Mouse (Mus musculus): ENCODE results near the gene Nipbl.
"Not testable (repeated sequence)": the region's sequence is repeated elsewhere in the genome, so short reads cannot be mapped to it uniquely, and the experiment has no call there.

The Nipbl gene

DNA sequence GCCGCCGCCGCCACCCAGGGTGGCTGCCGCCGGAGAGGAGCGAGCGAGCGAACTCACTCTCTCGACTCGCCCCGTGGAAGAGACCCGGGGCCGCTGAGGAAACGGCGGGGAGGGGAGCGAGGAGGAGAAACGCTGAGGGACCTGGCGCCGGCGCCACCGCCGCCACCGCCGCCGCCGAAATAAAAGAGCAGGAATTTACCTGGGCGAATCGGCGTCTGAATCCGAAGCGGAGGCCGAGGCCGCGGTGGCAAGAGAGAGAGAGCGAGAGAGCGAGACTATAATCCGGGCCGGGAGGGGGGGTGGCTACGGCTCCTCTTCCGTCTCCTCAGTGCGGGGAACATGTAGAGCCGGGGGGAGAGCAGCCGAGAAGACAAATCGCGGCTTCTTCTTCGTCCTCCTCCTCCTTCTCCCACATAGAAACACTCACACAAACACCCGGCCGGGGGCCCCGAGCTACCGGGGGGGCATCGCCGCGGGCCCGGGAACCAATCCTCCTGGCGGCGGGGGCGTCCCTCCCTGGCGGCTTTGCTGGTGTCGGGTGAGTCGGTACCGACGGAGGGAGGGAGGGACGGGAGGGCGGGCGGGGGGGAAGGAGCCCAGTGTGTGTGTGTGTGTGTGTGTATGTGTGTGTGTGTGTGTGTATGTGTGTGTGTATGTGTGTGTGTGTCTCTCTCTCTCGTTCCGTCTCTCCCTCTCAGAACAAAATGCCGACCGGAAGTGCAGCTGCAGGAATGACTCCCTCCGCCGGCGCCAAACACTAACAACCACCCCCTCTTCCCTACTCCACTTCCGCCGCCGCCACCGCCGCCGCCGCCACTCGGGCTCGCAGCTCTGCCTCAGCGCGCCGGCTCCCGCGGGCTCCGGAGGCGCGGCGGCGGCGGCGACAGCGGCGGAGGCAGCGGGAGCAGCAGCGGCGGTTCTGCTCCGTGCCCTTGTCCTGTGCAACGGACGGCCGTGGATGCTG lies at the start of gene Nipbl:
Gene Nipbl, minus strand, starts transcription at position 538 of the 964 bp plus-strand sequence.
- peak; percentile 95 for DNase-seq (ENCODE audit: low read depth)

DNA sequence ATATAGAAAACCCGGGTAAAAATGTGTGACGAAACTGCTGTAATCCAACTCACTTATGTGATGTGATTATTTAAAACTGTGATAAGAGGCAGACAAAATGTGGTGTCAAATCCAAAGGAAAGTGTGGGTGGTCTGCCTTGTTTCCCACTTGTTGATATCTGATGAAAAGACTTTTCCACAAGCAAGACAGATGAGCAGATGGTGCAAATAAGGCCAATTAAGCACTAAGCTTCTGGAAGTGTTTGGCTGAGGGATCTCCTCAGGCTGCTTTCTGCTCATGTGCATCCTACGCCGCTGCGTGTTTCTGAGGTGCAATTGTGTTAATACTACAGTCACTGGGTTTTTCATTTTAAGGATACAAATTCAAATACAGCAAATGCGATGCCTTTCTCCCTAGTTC lies 41.0 kb upstream of the Nipbl start:
- DNase-seq (ENCODE audit: low read depth), result no peak

DNA sequence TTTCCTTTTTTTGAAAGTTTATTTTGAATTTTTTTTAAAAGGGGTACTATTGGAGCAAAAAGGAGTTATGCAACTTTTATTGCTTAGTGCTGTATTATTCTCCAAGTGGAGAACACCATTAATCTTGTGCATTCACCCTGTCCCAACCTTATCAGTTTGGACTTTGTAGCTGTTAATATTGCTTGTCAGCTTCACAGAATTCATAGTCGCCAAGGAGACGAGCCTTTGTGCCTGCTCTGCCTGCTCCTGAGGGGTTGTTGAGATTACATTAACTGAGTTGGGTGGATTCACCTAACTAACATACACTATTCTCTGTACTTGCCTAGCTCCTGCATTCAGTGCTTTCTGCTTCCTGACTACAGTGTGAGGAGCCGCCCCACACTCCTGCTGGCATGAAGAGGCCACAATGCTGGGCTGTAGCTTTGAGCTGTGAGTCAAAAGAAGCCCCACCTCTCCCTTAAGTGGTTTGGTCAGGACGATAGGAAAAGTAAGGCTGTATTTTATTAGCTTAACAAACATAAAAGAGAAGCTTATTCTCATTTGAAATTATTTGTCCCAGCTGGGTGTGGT lies 24.8 kb upstream of the Nipbl start:
- DNase-seq (ENCODE audit: low read depth), result no peak

DNA sequence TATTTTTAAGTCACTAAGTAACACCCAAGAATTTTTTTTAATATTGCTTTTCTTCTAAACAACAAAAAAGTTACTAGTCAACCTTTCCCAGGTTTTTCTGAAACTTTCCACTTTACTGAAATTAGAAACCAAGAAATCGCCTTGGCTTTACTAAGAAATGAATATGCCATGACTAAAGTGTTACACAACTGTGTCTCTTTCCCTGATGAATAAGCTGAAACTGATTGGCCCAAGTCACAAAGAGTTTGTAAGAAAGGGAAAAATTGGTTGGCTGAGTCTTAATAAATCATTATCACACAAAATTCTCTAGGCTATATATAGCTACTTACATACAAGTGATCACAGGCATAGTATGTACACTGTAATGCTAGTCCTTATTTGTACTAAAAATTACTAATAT lies 19.3 kb upstream of the Nipbl start:
- peak; percentile 50 for DNase-seq (ENCODE audit: low read depth)

DNA sequence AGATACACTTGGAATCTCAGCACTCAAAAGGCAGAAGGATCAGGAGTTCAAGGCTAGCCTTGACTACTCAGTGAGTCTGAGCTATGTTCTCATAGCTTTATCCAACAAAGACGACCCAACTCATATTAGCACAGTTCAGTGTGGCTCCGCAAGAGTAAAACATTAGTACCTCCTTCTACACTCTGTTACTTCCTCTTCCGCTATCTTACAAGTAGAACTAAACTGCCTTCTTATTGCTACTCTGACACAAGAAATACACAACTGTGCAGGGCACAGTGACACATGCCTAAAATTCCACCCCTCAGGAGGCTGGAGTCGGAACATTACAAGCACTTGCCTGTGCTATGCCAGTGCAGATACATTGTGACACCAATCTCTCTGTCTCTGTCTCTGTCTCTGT lies 18.5 kb upstream of the Nipbl start:
- no peak for DNase-seq (ENCODE audit: low read depth)

DNA sequence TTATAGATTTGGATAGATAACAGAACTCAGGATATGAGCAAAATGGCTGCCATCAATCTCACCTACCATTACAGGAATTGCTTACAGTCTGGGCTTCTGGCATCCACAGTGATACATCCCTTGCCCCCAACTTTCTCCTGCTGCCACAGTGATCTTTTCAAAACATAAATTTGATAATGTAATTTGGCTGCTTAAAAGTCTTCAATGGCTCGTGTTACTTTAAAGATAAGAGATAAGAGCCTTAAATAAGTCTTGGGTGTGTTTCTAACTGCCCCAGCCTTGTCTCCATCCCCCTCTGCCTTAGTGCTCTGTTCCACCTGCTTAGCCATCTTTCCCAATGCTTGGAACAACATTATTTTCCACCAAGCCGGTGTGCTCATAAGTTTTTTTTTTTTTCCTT lies 16.6 kb upstream of the Nipbl start:
- no peak for DNase-seq (ENCODE audit: low read depth)

DNA sequence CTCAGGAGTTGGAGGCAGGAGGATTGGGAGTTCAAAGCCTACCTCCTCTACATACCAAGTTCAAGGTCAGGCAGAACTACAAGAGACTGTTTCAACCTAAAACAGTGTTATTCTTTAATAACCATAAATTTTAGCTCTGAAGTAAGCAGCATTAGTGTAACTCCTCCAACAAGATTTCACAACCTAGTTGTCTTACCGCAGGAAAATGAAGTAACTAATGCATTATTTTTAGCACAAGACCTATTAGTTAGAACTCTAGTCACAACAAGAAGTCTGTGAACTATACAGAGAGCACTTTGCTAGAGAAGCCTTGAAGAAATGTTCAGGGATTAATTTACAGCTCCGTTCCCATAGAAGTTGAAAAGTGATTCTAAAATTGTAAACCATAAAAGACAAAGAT lies 15.7 kb upstream of the Nipbl start:
- peak; percentile 51 for DNase-seq (ENCODE audit: low read depth)

DNA sequence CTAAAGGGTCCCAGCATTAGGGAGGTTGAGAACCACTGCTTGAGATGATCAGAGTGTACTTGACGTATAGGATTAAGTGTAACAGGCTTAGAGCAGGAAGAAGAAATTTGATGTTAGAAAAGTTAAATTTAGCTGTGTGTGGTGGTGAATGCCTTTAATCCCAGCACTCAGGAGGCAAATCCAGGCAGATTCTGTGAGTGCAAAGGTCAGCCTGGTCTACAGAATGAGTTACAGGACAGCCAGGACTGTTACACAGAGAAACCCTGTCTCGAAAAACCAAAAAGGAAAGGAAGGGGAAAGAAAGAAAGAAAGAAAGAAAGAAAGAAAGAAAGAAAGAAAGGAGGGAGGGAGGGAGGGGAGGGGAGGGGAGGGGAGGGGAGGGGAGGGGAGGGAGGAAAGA lies 12.0 kb upstream of the Nipbl start:
- not testable (repeated sequence) for DNase-seq (ENCODE audit: low read depth)

DNA sequence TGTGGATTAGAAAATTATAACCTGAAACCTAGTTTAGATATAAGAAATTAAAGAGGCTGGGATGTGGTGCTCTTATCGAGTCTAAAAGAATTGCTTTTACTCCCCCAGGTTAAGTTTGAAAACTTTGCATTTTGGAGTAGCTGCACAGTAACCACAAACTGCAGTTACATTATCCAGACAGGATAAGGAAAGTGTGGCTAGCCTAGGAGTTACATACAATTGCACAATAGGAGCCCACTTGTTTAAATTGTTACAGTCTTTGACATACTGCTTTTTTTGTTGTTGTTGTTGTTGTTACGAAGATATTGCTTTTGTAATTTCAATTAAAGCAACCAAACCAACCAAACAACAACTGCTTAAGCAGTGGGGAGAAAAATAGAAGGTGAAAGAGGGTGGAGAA lies 11.2 kb upstream of the Nipbl start:
- DNase-seq (ENCODE audit: low read depth), result peak; percentile 72

DNA sequence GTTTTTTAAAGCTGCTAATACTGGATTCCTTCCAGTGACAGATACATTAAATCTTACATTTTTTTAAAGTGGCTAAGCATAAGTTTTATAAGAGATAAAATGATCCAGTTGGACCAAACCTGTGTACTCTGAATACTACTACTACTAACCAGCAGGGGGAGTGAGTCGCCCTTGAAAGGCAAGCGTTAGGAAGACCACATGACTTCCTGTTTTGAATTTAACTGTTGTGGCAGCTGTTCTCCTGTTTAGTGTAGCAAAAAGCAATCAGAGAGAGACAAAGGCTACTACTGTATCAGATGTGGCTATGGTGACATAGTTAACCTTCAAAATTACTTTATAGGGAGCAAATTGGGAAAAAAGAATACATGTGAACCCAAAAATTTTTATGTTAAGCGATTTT lies 6.8 kb upstream of the Nipbl start:
- peak; percentile 90 for DNase-seq (ENCODE audit: low read depth)

DNA sequence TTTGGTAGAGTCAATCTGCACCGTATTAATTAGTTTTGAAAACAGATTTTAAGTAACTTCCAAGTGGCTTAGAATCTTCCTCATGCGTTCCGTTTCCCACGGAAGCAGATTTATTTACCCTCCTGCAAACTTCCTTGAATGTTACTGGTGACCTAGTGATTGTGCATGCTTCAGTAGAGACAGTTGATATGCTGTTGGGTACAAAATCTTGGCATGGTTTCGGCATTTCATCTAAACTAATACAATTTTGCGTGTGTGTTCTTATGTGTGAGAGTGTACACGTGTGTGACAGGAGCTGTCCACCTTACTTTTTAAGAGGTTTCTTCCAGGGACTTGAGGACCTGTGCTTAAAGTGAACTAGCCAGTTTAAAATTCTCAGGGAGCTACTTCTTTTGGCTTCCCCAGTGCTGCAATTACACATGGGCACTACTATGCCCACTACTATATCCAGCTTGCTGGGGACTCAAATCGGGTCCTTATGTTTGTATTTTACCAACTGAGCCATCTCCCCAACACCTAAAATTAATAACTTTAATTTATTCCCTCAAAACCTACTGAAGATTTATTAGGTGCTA lies 3.0 kb upstream of the Nipbl start:
- peak; percentile 60 for DNase-seq (ENCODE audit: low read depth)

DNA sequence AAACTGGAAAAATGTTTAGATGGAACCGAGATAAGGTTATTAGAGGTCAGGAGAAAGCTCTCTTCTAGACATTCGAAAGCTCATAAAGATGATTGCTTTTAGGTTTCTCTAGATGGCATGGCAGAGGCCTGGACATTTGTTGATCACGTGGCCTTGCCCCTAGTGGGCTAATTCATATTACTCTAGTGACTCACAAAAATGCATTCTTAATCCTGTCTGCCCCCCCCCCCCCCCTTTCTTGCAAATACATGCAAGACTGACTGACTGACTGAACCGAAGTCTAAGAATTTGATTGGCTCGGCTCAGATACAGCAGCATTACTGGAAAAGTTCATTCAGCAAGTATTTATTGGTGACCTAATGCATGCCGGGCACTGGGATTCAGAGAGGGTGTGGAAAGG lies 2.2 kb upstream of the Nipbl start:
- peak; percentile 95 for DNase-seq (ENCODE audit: low read depth)

DNA sequence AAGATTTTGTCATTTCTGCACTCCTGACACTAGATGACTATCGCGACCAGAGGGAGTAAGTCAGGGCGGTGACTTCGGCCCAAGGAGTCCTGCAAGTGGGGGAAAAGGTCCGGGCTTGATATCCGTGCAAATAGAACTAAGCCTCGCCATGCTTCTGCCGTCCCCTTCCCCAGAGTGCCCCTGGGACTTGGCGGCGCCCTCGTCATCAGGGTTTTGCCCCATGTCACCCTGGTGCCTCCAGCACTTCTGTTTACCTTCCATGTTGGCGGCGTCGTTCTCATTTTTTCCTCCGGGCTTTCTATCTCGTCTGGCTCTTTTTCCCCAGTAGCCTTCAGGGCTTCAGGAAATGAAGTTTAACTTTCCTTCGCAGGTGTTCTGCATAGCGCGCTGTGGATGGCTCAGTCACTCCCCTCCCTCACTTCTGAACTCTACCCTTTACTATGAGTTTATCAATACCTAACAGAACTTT lies 1.7 kb upstream of the Nipbl start:
- peak; percentile 77 for DNase-seq (ENCODE audit: low read depth)

DNA sequence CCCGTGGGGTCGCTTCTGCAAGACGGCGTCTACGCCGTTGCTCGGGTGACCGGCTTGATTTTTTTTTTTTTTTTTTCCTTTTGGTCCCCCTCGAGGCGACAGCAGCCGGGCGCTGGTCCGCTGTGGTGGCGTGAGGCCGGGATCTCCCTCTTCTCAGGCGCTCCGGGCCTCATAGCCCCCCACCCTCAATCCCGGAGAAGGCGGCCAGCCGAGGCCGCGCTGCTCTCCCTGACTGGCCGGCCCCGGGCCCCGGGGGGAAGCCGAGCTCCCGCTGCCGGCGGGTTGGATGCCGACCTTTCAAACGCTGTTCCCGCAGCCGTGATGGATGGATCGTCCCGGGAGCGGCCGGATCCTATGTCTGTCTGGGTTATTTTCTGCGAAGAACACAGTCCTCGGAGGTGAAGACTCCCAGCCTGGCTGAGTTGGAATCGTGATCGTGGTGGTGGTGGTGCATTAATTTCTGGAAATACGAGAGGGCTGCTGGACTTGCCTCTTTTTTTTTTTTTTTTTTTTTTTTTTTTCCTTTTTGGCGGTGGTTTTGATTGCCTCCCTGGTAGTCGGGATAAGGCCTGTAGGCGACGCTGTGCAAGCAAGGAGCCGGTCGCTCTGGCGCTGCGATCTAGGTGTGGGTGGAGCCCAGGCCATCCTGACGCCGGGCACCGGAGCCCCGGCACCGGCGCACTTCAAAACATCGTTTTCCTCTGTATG lies 781 bp upstream of the Nipbl start:
- DNase-seq (ENCODE audit: low read depth), result peak; percentile 93

DNA sequence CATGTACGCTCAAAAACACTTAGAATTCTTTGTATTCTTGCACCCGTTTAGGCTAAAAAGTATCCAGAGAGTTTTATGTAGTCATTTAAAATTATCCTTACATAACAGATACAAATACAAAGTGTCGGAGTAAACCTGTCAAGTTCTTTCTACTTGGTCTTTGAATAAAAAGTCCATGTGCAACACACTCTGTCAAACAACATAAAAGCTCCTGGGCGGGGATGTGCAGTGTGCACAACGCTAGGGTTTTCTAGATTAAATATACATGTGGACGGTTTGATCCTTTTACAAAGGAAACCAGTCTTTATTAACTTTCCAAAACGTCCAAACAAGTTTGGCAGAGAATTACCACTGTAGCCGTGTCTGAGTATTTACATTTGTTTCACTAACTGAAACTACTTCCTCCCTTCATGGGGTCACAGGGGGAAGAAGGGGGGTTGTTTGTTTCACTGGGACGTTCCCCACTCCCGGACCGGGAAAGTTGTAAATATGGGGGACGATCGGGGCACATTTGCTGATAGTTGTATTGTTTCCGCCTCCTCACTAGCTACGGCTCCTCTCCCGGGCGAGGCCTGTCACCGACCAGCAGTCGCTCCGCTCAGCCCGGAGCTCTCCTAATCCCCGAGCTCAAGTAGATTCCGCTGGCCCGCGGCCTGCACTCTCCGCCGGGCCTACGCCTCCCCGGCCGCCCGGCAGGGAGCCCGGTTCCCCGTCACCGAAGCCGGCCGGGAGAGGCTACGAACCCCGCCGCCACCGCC lies 916 bp downstream of the Nipbl start:
- DNase-seq (ENCODE audit: low read depth), result peak; percentile 72

DNA sequence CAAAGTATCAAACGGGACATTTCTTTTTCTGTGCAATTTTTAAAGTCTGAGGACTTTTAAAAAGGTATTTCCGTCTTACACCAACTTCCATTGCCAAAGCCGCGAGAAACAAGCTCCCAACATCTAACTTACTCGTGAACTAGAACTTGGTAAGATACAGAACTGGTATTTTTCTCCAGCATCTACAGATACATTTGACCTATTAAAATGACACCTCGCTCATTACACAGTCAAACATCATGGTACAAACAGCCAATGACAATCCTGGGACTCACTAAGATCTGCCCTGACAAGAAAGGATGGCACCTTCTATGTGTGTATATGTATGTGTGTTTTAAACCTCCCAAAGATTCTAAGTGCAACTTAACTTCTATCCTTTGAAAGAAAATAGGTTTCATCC lies 1.5 kb downstream of the Nipbl start:
- DNase-seq (ENCODE audit: low read depth), result peak; percentile 83

DNA sequence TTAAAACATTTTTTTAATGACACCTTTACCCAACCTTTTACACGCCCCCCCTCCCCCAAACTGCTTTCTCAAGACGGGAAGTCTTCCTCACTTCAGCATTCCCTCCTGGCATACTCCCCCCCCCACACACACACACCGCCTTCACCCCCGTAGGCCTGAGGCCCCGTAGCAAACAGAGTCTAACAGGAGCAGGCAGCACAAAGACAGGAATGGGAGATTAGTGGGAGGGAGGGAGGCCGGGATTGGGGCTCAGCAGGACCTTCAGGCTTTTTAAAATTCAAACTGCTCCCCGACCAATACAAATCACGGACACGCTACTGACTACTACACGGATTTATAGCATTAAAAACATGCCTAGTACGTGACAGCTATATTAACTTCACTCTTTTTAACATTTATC lies 2.1 kb downstream of the Nipbl start:
- no peak for DNase-seq (ENCODE audit: low read depth)

DNA sequence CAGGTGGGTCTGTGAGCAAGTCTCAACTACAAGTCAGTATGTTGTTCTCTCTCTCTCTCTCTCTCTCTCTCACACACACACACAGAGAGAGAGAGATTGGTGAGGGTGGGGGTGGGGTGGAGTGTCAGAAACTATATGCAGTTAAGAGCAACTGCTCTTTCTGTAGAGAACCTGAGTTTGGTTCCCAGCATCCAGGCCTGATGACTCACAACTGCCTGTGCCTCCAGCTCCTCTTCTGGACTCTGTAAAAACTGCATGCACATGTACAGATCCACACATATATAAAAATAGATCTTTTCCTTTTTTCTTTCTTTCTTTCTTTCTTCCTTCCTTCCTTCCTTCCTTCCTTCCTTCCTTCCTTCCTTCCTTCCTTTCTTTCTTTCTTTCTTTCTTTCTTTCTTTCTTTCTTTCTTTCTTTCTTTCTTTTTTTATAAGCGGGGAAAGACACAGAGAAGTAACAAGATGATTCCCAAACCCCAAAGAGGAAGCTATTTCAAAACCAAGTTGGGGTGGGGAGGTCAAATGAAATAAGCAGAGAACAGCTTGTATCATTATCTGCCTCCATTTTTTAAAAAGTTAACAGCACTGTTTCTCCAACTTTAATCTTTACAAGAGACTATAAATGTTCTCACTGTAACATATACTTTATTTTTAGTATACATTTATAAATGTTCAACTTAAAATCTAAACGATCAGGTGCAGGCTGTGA lies 10.9 kb downstream of the Nipbl start:
- peak; percentile 63 for DNase-seq (ENCODE audit: low read depth)

DNA sequence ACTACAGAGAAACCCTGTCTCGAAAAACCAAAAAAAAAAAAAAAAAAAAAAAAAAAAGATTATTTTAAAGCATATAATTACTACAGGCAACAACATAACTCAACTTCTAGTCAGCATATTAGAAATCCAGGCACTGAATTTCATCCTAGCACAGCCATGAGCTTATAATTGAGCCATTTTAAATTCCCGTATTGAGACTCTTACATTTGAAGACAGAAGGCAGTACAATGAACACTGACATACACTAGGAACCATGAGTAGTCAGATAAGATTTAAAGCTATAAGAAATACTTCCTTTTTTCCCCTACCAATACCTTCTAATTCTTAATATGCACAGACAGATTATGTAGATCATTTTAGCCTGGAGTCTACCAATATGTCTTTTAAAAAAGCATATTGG lies 11.7 kb downstream of the Nipbl start:
- DNase-seq (ENCODE audit: low read depth), result no peak

DNA sequence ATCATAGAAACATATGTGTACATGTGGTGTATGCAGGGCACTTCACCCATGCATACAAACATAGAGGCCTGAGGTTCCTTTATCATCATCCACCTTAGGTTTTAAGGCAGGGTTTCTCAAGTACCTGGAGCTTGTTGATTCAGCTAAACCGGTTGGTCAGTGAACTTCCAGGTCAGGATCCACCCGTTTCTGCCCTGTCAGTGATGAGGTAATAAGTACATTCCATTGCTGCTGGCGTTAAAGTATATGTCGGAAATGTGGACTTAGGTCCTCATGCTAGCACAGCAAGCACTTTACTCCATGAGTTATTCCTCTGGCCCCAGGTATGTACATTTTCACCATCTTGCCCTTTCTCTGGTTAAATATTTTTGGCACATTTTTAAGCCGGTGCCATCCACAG lies 14.8 kb downstream of the Nipbl start:
- DNase-seq (ENCODE audit: low read depth), result no peak

DNA sequence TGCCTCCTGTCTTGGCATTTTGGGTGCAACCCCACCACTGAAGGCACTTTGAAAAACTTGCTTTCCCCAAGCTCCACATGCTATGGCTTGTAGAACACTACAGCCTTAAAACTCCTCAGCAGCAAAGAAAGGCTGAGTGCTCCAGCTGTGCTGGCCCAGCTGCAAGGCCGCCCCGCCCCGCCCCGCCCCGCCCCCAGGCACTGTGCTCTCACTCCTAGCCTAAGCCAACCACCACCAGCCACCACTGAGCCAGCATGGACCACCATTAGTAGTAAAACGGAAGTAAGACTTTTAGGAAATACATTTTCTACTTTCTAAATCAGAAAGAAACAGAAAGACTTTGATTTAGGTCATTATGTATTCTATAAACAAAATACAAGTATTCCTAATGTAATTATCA lies 23.4 kb downstream of the Nipbl start:
- no peak for DNase-seq (ENCODE audit: low read depth)

All from 416B (cell line).